Mouse (Mus musculus) stomach, postnatal 0 days (tissue): ENCODE measurements at regions not wholly inside any gene's neighbourhood (a gene's known extent, or its start where the extent isn't known, plus 50 kb on each side); places are given as distances from the start of the nearest gene placed in this dataset.

Experiments
- CTCF ChIP-seq: IDR thresholded peaks from 2 replicates; pipeline ENCODE4 v1.5.1; 2016; ENCODE audit warnings: antibody characterized with exemption, low read depth, mild to moderate bottlenecking, moderate library complexity
- EP300 ChIP-seq: optimal IDR thresholded peaks from 2 replicates; pipeline ENCODE3; 2016; ENCODE audit warnings: antibody characterized with exemption

DNA sequence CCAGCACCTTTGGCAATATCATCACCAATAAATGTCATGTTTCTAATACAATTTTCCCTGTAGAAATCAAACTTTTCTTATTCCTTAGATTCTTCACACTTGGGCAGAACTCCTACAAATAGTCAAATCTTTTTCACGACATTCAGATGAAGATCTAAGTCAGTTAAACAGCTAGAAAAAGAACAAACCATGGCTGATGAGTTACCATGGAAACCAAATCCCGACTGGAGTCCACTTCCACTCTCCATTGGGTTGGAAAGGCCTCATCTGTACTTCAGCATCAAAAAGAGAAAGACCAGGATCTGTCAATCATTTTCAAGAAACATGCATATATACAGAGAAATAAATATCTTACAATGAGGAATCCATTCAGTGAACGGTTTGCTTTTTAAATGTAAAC, 307.0 kb upstream of the Lrrn1 start:
- TF ChIP-seq CTCF (no peak), EP300 (no peak)
